Mouse (Mus musculus) brain, embryonic 14.5 days (tissue): ENCODE measurements at regions not wholly inside any gene's neighbourhood (a gene's known extent, or its start where the extent isn't known, plus 50 kb on each side); places are given as distances from the start of the nearest gene placed in this dataset.

Experiments
- CTCF ChIP-seq: fragments of 200-500 bp; IDR thresholded peaks from 2 replicates; pipeline ENCODE4 v1.5.1; 2012; ENCODE audit warnings: inconsistent platforms, mild to moderate bottlenecking, moderate library complexity, borderline replicate concordance; ENCODE audit not compliant: insufficient read depth, insufficient read length; ENCODE audit errors: extremely low read depth
- POLR2A ChIP-seq: fragments of 200-500 bp; IDR thresholded peaks from 2 replicates; pipeline ENCODE4 v1.6.1; 2012; ENCODE audit warnings: mild to moderate bottlenecking, inconsistent platforms, borderline replicate concordance; ENCODE audit not compliant: poor library complexity, insufficient read depth, insufficient read length, severe bottlenecking; ENCODE audit errors: extremely low read depth

DNA sequence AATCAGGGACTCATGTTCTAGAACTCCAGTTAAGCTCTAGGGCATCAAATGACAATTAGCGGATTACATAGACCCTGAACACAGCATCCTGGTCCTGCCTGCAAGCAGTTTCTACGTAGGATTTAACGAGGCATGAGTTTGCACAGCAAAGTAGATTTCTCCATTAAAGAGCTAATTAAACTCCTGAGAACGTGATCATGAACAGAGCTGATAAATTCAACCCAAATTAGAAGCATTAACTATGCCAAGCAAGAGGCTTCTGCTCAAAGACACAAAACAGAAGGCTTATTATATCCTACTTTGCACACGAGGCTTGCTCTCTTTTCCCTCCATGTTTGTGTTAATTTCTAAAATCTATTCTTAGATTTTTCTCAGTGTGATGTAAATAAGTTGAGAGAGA, 269.1 kb downstream of the C1d start:
- no peak for TF ChIP-seq CTCF
- TF ChIP-seq POLR2A, result no peak
